Mouse (Mus musculus) intestine, embryonic 14.5 days (tissue): ENCODE results near the gene Harbi1. TPM values are rescaled to one million over a fixed set of nuclear protein-coding genes. Genes with fewer than 3 reads are reported as not detected.
A peak's percentile ranks its signal among the peaks of the same experiment; 100 is the strongest.

Experiments used
- ATAC-seq: fragments of 200-750 bp; cut with Nextera tagmentation; replicated peaks from 2 replicates; pipeline ENCODE4 v1.8.0; 2017; ENCODE audit warnings: low read depth, moderate number of reproducible peaks, moderate TSS enrichment, moderate library complexity; ENCODE audit not compliant: low FRiP score, low TSS enrichment
- DNase-seq: peaks from one replicate; pipeline ENCODE4 v3.0.0-alpha.2; 2018; ENCODE audit warnings: low spot score
- H3K27ac ChIP-seq: fragments of 300-500 bp; sonication (generic); 2 replicates; pipeline ENCODE4 v1.5.1; 2014; ENCODE audit warnings: low read depth, mild to moderate bottlenecking, control low read depth
- H3K27me3 ChIP-seq: fragments of 300-500 bp; sonication (generic); replicated peaks from 2 replicates; pipeline ENCODE4 v1.6.1; 2014; ENCODE audit warnings: low read length, control low read depth; ENCODE audit not compliant: control insufficient read depth, insufficient read depth
- H3K36me3 ChIP-seq: fragments of 300-500 bp; sonication (generic); 2 replicates; pipeline ENCODE4 v1.6.1; 2014; ENCODE audit warnings: low read length, control low read depth; ENCODE audit not compliant: control insufficient read depth, insufficient read depth
- H3K4me1 ChIP-seq: fragments of 300-500 bp; sonication (generic); replicated peaks from 2 replicates; pipeline ENCODE4 v1.6.1; 2014; ENCODE audit warnings: low read length, control low read depth, mixed read lengths; ENCODE audit not compliant: control insufficient read depth, insufficient read depth
- H3K4me2 ChIP-seq: fragments of 300-500 bp; sonication (generic); 2 replicates; pipeline ENCODE4 v1.6.1; 2014; ENCODE audit warnings: low read length
- H3K4me3 ChIP-seq: fragments of 300-500 bp; sonication (generic); 2 replicates; pipeline ENCODE4 v1.5.1; 2014; ENCODE audit warnings: low read depth, low read length, control low read depth, mixed read lengths
- H3K9ac ChIP-seq: fragments of 300-500 bp; sonication (generic); 2 replicates; pipeline ENCODE4 v1.6.1; 2014; ENCODE audit warnings: mild to moderate bottlenecking, low read length
- H3K9me3 ChIP-seq: fragments of 300-500 bp; sonication (generic); 2 replicates; pipeline ENCODE4 v1.6.1; 2016; ENCODE audit warnings: low read length, control low read depth; ENCODE audit not compliant: control insufficient read depth
- WGBS: fragments of 180-500 bp; shearing (Covaris S2); extraction: QIAGEN DNeasy Blood & Tissue Kit; methylation state at CpG from one replicate; pipeline ENCODE4 v1.1.7; 2014; 5-methylcytosine and 5-hydroxymethylcytosine counted together
- polyA plus RNA-seq: library from polyadenylated mRNA; unstranded; fragments of >200 nt; fragmentation: Nextera tagmentation; extraction: Ambion mirVana; gene quantifications from 2 replicates; pipeline ENCODE4 v1.2.1, GENCODE M21; 2014

Harbi1 gene
- polyA plus RNA-seq, 1 experiment from 2014 or later, result 15.0 TPM

DNA sequence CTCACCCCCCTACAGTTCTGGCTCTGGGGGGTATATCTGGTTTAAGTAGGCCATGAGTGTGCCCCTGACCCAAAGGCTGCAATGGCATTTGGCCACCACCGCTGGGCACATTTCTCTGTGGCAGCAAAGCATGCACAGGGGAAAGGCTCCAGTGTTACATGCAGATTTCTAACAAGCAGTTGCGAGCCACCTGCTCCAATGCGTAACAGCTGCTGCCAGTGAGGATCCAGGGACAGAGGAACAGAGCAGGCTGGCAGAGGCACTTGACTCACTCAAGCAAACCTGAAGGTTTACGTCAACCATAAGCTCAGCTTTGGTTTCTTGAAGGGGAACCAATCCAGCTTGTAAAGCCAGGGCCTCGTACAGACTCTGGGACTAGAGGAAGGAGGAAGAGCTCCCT lies 35.8 kb upstream of the Harbi1 start:
- Histone ChIP-seq H3K36me3 (peaks cover 84% of the 10 kb centered on the region), H3K27ac (no peak overlapping the region), H3K27me3 (no peaks in the 10 kb centered on the region), H3K9ac (no peak overlapping the region), H3K4me1 (no peaks in the 10 kb centered on the region), H3K4me2 (no peak overlapping the region), H3K4me3 (no peak overlapping the region), H3K9me3 (no peaks in the 10 kb centered on the region)
- DNase-seq, result no peak
- 91% methylated on average over 5 of the region's 5 CpGs for WGBS
- ATAC-seq, result no peak

GRCm38 (mm10) chr2:91676420-91676819 lies 34.2 kb upstream of the Harbi1 start:
- H3K9ac ChIP-seq, result no peak overlapping the region
- H3K27ac ChIP-seq, result no peak overlapping the region
- no peak for DNase-seq
- no peak overlapping the region for H3K4me3 ChIP-seq
- no peaks in the 10 kb centered on the region for H3K4me1 ChIP-seq
- no peak for ATAC-seq
- H3K36me3 ChIP-seq, result peaks cover 82% of the 10 kb centered on the region
- 76% methylated on average over 2 of the region's 2 CpGs for WGBS
- H3K4me2 ChIP-seq, result no peak overlapping the region
- no peaks in the 10 kb centered on the region for H3K27me3 ChIP-seq
- H3K9me3 ChIP-seq, result no peaks in the 10 kb centered on the region

GRCm38 (mm10) chr2:91676961-91677360 lies 33.7 kb upstream of the Harbi1 start:
- no peak overlapping the region for H3K9ac ChIP-seq
- no peak overlapping the region for H3K4me2 ChIP-seq
- H3K27ac ChIP-seq, result no peak overlapping the region
- H3K4me3 ChIP-seq, result no peak overlapping the region
- peaks cover 83% of the 10 kb centered on the region for H3K36me3 ChIP-seq
- ATAC-seq (no peak), DNase-seq (no peak)
- no peaks in the 10 kb centered on the region for H3K27me3 ChIP-seq
- H3K4me1 ChIP-seq, result no peaks in the 10 kb centered on the region
- no peaks in the 10 kb centered on the region for H3K9me3 ChIP-seq

DNA sequence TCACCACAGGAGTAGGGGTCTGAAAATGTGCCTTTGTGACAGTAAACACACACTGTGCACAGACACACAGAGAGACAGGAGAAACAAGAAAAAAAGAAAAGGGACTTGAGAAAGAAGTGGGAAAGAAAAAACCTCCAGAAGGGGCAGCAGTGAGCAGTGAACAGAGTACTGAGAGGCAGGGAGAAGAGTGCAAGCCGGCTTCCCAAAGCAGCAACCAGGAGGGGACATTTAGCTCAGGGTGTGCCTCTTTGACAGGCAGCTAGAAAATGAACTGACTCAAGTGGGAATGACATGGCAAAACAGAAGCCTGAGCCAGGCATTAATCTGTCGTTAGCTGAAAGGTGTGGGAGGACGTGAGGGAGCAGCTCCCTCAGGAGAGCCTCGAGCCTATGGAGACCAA lies 27.8 kb upstream of the Harbi1 start:
- no peak overlapping the region for H3K9ac ChIP-seq
- 64% methylated on average over 4 of the region's 4 CpGs for WGBS
- H3K4me3 ChIP-seq, result no peak overlapping the region
- H3K4me2 ChIP-seq, result no peak overlapping the region
- H3K27me3 ChIP-seq, result no peaks in the 10 kb centered on the region
- no peaks in the 10 kb centered on the region for H3K4me1 ChIP-seq
- ATAC-seq (no peak), DNase-seq (peak; percentile 62)
- no peaks in the 10 kb centered on the region for H3K9me3 ChIP-seq
- H3K36me3 ChIP-seq, result peaks cover 73% of the 10 kb centered on the region
- H3K27ac ChIP-seq, result no peak overlapping the region

GRCm38 (mm10) chr2:91683919-91684318 lies 26.7 kb upstream of the Harbi1 start:
- Histone ChIP-seq H3K4me1 (no peaks in the 10 kb centered on the region), H3K36me3 (peaks cover 68% of the 10 kb centered on the region), H3K27me3 (no peaks in the 10 kb centered on the region), H3K9me3 (no peaks in the 10 kb centered on the region), H3K27ac (no peak overlapping the region), H3K4me2 (no peak overlapping the region), H3K4me3 (no peak overlapping the region), H3K9ac (no peak overlapping the region)
- DNase-seq (no peak), ATAC-seq (no peak)
- 75% methylated on average over 8 of the region's 8 CpGs for WGBS

- DNase-seq, result no peak
- no peaks in the 10 kb centered on the region for H3K27me3 ChIP-seq
- ATAC-seq, result no peak
Observed at GRCm38 (mm10) chr2:91689452-91689851, 21.2 kb upstream of the Harbi1 start.

DNA sequence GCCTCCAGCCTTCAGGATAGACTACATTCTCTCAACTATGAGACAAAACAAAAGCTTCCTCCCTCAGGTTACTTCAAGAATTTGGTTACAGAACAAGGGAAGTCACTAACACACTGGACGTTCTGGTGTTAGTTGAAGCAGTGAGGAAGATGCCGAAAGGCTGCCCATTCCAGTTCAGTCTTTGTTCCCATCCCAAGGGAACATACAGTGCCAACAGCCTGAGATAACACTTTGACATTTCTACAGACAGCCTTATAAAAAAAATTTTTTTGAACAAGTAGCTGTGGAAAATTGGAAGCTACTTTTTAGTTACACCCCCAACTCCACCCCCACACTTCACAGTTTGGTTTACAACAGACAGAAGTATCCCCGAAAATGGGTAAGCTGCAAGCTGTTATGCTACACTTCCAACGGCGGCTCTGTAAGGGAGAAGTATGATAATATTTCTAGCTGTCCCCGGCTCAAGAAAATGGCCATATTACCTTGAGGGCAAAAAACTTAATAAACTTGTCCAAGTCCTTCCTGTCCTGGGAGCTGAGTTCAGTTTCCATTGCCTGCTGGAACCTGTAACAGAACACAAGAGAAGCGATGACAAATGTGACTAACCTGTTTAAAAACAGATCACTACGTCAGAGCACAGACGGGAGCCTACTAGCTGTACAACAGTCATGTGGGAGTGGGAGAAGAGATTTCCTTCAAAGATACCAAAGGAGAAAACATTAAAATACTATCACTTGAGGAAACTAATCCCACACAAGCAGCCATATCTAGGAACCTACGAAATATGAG lies 15.0 kb upstream of the Harbi1 start:
- Histone ChIP-seq H3K9ac (no peak overlapping the region), H3K36me3 (peaks cover 23% of the 10 kb centered on the region), H3K4me2 (no peak overlapping the region), H3K4me3 (no peak overlapping the region), H3K27ac (no peak overlapping the region), H3K27me3 (no peaks in the 10 kb centered on the region), H3K4me1 (no peaks in the 10 kb centered on the region), H3K9me3 (no peaks in the 10 kb centered on the region)
- no peak for ATAC-seq
- DNase-seq, result no peak
- WGBS, result 89% methylated on average over 10 of the region's 10 CpGs

More at GRCm38 (mm10) chr2:91689452-91689851, 21.2 kb upstream of the Harbi1 start:
- Histone ChIP-seq H3K4me3 (no peak overlapping the region), H3K9ac (no peak overlapping the region), H3K27ac (no peak overlapping the region), H3K9me3 (no peaks in the 10 kb centered on the region), H3K36me3 (peaks cover 47% of the 10 kb centered on the region), H3K4me2 (no peak overlapping the region), H3K4me1 (no peaks in the 10 kb centered on the region)
- 82% methylated on average over 7 of the region's 7 CpGs for WGBS

DNA sequence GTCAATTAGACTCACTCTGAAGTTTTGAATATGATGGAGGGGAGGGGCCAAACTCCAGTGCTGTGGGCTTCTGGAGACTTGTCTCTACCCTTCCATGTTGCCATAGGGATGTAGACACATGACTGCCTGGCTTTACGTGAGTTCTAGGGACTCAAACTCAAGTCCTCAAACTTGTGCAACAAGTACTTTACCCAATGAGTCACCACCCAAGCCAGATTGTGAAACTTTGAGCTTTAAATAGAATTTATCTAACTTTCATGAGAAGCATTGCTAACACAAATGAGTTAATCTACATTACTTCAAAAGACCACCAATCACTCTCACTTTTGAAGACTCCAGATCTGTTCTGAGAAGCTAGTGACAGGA lies 14.4 kb upstream of the Harbi1 start:
- no peaks in the 10 kb centered on the region for H3K4me1 ChIP-seq
- 89% methylated on average over 1 of the region's 1 CpGs for WGBS
- no peak overlapping the region for H3K27ac ChIP-seq
- ATAC-seq, result no peak
- DNase-seq, result no peak
- H3K27me3 ChIP-seq, result no peaks in the 10 kb centered on the region
- no peak overlapping the region for H3K9ac ChIP-seq
- no peaks in the 10 kb centered on the region for H3K9me3 ChIP-seq
- H3K36me3 ChIP-seq, result peaks cover 23% of the 10 kb centered on the region
- no peak overlapping the region for H3K4me2 ChIP-seq
- no peak overlapping the region for H3K4me3 ChIP-seq

GRCm38 (mm10) chr2:91699225-91699624 lies 11.4 kb upstream of the Harbi1 start:
- ATAC-seq (no peak), DNase-seq (no peak)
- no peak overlapping the region for H3K4me3 ChIP-seq
- WGBS, result 54% methylated on average over 1 of the region's 1 CpGs
- no peak overlapping the region for H3K9ac ChIP-seq
- H3K4me1 ChIP-seq, result no peaks in the 10 kb centered on the region
- H3K4me2 ChIP-seq, result no peak overlapping the region
- H3K27me3 ChIP-seq, result no peaks in the 10 kb centered on the region
- H3K9me3 ChIP-seq, result no peaks in the 10 kb centered on the region
- H3K36me3 ChIP-seq, result peaks cover 12% of the 10 kb centered on the region
- H3K27ac ChIP-seq, result no peak overlapping the region
